Mouse (Mus musculus) testis, adult 2 months (tissue): Measurements from ENCODE around the gene Slc38a11.

Source experiments
- CTCF ChIP-seq: fragments of 200-500 bp; IDR thresholded peaks from 2 replicates; pipeline ENCODE4 v1.5.1; 2012; ENCODE audit warnings: low read depth, mild to moderate bottlenecking, inconsistent platforms, low read length, moderate library complexity; ENCODE audit not compliant: control insufficient read depth, insufficient read depth, insufficient replicate concordance
- POLR2A ChIP-seq: fragments of 200-500 bp; IDR thresholded peaks from 2 replicates; pipeline ENCODE4 v1.6.1; 2012; ENCODE audit warnings: low read depth, mild to moderate bottlenecking, inconsistent platforms, low read length, moderate library complexity; ENCODE audit not compliant: control insufficient read depth

DNA sequence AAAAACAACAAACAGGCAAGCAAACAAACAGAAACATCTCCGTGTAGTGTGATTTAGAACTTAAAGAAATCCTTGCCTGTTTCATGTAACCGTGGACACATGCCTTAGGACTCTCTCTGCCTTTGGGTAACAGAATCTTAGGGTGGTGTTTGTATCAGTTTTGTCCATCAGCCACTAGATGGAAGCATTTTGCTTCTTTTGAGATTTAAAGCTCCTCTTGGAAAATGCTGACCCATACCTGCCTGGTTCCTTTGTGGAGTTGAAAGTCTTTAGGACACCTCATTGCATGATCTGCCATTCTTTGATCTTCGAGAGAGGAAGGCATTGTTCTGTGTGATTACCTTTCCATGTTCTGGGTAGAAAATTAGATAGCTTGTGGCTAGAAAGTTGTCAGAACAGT is 32.3 kb upstream of the Slc38a11 start:
- TF ChIP-seq POLR2A (no peak), CTCF (no peak)
